In genomic region chr16:13216116-13216952, GRCm38 (mm10) we compare ENCODE assay signal across 9 mouse cellular contexts. TPM values are rescaled to one million over a fixed set of nuclear protein-coding genes. Genes with fewer than 3 reads are reported as not detected.
DNase-seq lines count a peak whose midpoint lies in the region; ATAC-seq and TF ChIP-seq lines count a peak whose summit lies in the region.
"Had no signal": no experiment of that assay in that cellular context is flagged by ENCODE, and none has a peak within 500 bp of the region (broad histone marks: within the 10 kb centered on the region; RNA-seq: fewer than 3 reads in every experiment).

No protein-coding gene starts in this region.

- H3K9ac ChIP-seq in heart, embryonic 14.5 days (ENCODE audit: low read length): no peak overlapping the region
- H3K9ac ChIP-seq in lung, postnatal 0 days (replicated peaks; ENCODE audit: low read depth): no peak overlapping the region
- H3K9ac ChIP-seq: forebrain, embryonic 12.5 days had no signal

- TF ChIP-seq EP300 in lung, postnatal 0 days (IDR thresholded peaks at IDR 0.05): no peak

- H3K4me3 ChIP-seq in heart, embryonic 14.5 days (ENCODE audit: control insufficient read depth in 1 of 2, insufficient read depth in 1 of 2, low read depth in 1 of 2, low read length in 2 of 2): no peak overlapping the region
- no peak overlapping the region for H3K4me3 ChIP-seq in lung, postnatal 0 days (ENCODE audit: low read depth, low read length)
- H3K4me3 ChIP-seq: forebrain, embryonic 12.5 days had no signal

- H3K9me3 ChIP-seq in heart, embryonic 14.5 days (ENCODE audit: control insufficient read depth, low read length): no peaks in the 10 kb centered on the region
- no peaks in the 10 kb centered on the region for H3K9me3 ChIP-seq in lung, postnatal 0 days (ENCODE audit: low read length)
- H3K9me3 ChIP-seq: forebrain, embryonic 12.5 days had no signal

- peak overlapping the region; percentile 74 to 78 for H3K27ac ChIP-seq in heart, embryonic 14.5 days (replicated peaks in 1 of 2; ENCODE audit: control insufficient read depth in 1 of 2, insufficient read depth in 1 of 2, low read depth in 2 of 2, low read length in 2 of 2)
- H3K27ac ChIP-seq in lung, postnatal 0 days (ENCODE audit: low read length): no peak overlapping the region
- H3K27ac ChIP-seq: forebrain, embryonic 12.5 days had no signal

- 0 out of 2 replicates have a peak overlapping the region, but pooled peaks have one; percentile 3 for H3K4me2 ChIP-seq in heart, embryonic 14.5 days (ENCODE audit: low read length)
- H3K4me2 ChIP-seq in lung, postnatal 0 days (replicated peaks; ENCODE audit: low read depth, low read length): no peak overlapping the region
- H3K4me2 ChIP-seq: forebrain, embryonic 12.5 days had no signal

- TF ChIP-seq CTCF in lung, postnatal 0 days (IDR thresholded peaks at IDR 0.05): peak; percentile 62

- ATAC-seq in heart, embryonic 14.5 days (ENCODE audit: insufficient number of reproducible peaks, insufficient read depth, low FRiP score, low read depth): no peak
- peak; percentile 91 for ATAC-seq in lung, postnatal 0 days

- intact Hi-C loops in left cerebral cortex, postnatal 14 days (cut with DNase I): no loop called here

- H3K36me3 ChIP-seq in heart, embryonic 14.5 days (ENCODE audit: control insufficient read depth, insufficient read depth, low read length): no peaks in the 10 kb centered on the region
- H3K36me3 ChIP-seq in lung, postnatal 0 days (ENCODE audit: insufficient read depth, low read length): no peaks in the 10 kb centered on the region
- H3K36me3 ChIP-seq: forebrain, embryonic 12.5 days had no signal

- peak; percentile 19 for DNase-seq in kidney, adult 9 months
- DNase-seq in kidney, adult 18-20 months: no peak
- DNase-seq in adrenal gland, adult 2 months: peak; percentile 62
- peak; percentile 78 for DNase-seq in lung, postnatal 0 days (ENCODE audit: low spot score)
- no peak for DNase-seq in layer of hippocampus, adult 9-11 months
- no peak for DNase-seq in left cerebral cortex, postnatal 14 days (ENCODE audit: low spot score in 2 of 2)
- DNase-seq in frontal cortex, adult 2 months (ENCODE audit: extremely low spot score in 1 of 2, low spot score in 1 of 2): no peak

- WGBS in heart, embryonic 14.5 days: 31% methylated on average over 5 of the region's 5 CpGs
- WGBS in lung, postnatal 0 days: 49% methylated on average over 5 of the region's 5 CpGs

- H3K4me1 ChIP-seq in heart, embryonic 14.5 days (ENCODE audit: control insufficient read depth in 2 of 2, insufficient read depth in 2 of 2, low read length in 2 of 2): peaks cover 13 to 23% of the 10 kb centered on the region in 2 experiments
- peaks cover 11% of the 10 kb centered on the region; the same call in 1 of the 2 replicates for H3K4me1 ChIP-seq in lung, postnatal 0 days (ENCODE audit: insufficient read depth, low read depth, low read length)
- H3K4me1 ChIP-seq: forebrain, embryonic 12.5 days had no signal

- H3K27me3 ChIP-seq in heart, embryonic 14.5 days (ENCODE audit: control insufficient read depth, insufficient read depth, low read length): no peaks in the 10 kb centered on the region
- H3K27me3 ChIP-seq in lung, postnatal 0 days (replicated peaks; ENCODE audit: insufficient read depth, low read length): no peaks in the 10 kb centered on the region
- H3K27me3 ChIP-seq: forebrain, embryonic 12.5 days had no signal

RNA-seq across cellular contexts. Expression of gene Mrtfb, which starts 39.9 kb away (rescaled TPM):
- 10 to 100 TPM; 27.2 to 33.8 TPM for total RNA-seq in adrenal gland, adult 2 months (2021)
- 6.3 and 9.1 TPM in 2 replicates for polyA plus RNA-seq in adrenal gland, adult 2 months (2012; rRNA removed)
- 20.9 and 22.2 TPM in 2 replicates for polyA plus RNA-seq in heart, embryonic 14.5 days (2014; fragmentation: Nextera tagmentation; extraction: Ambion mirVana)
- 21.8 and 24.0 TPM in 2 replicates for polyA plus RNA-seq in lung, postnatal 0 days (2015; fragmentation: Nextera tagmentation; extraction: Ambion mirVana)
- 100 to 1,000 TPM; 161 to 175 TPM for total RNA-seq in left cerebral cortex, postnatal 14 days (2021)
- 61.6 and 67.3 TPM in 2 replicates for polyA plus RNA-seq in frontal cortex, adult 2 months (2012; rRNA removed)

Comparison
In these comparisons a context has a peak if more than half of its experiments do, and no peak if none do; other contexts are left out.
1. DNase-seq: peak in kidney, adult 9 months (single experiment), adrenal gland, adult 2 months (single experiment) and lung, postnatal 0 days (single experiment); none in kidney, adult 18-20 months (single experiment), layer of hippocampus, adult 9-11 months (single experiment), left cerebral cortex, postnatal 14 days (0 of 2) and frontal cortex, adult 2 months (0 of 2).